Mouse (Mus musculus): ENCODE data around the gene Ripply2. TPM values are rescaled to one million over a fixed set of nuclear protein-coding genes. Genes with fewer than 3 reads are reported as not detected.
"Not testable (repeated sequence)": the region's sequence is repeated elsewhere in the genome, so short reads cannot be mapped to it uniquely, and the experiment has no call there.

Gene Ripply2
- 0.35 TPM in 1 of 2 replicates, not detected in the other for polyA plus RNA-seq (2014; fragmentation: Nextera tagmentation; extraction: Ambion mirVana)

- under 1% methylated on average over 71 of the region's 71 CpGs for WGBS
- Histone ChIP-seq H3K36me3 (replicated peaks; ENCODE audit: control insufficient read depth, insufficient read depth, low read depth, low read length) (no peaks in the 10 kb centered on the region), H3K4me1 (ENCODE audit: control insufficient read depth, insufficient read depth, low read length) (no peaks in the 10 kb centered on the region; the same call in 1 of the 2 replicates), H3K4me2 (ENCODE audit: low read depth, low read length) (peak within 1 kb of the TSS; percentile 84), H3K4me3 (ENCODE audit: low read depth, low read length) (peak within 1 kb of the TSS; percentile 48), H3K27me3 (ENCODE audit: control insufficient read depth, insufficient read depth, low read length) (peaks cover 21% of the 10 kb centered on the region), H3K9me3 (replicated peaks; ENCODE audit: control insufficient read depth, low read length) (no peaks in the 10 kb centered on the region), H3K9ac (replicated peaks; ENCODE audit: low read length) (peak within 1 kb of the TSS; percentile 38), H3K27ac (replicated peaks; ENCODE audit: low read depth, low read length) (no peak within 1 kb of the TSS)
- ATAC-seq (replicated peaks; ENCODE audit: insufficient number of reproducible peaks, low FRiP score, low TSS enrichment, low read depth): peak; percentile 50
- peak; percentile 39 for DNase-seq (ENCODE audit: low spot score)
Measured at GRCm38 (mm10) chr9:87015288-87015937, at the start of gene Ripply2. Gene Ripply2 (plus strand): TSS chr9:87015537.

- not testable (repeated sequence) for H3K36me3 ChIP-seq (replicated peaks; ENCODE audit: control insufficient read depth, insufficient read depth, low read depth, low read length); H3K27ac ChIP-seq (replicated peaks; ENCODE audit: low read depth, low read length); DNase-seq (ENCODE audit: low spot score); ATAC-seq (replicated peaks; ENCODE audit: insufficient number of reproducible peaks, low FRiP score, low TSS enrichment, low read depth); H3K4me1 ChIP-seq (ENCODE audit: control insufficient read depth, insufficient read depth, low read length); H3K4me2 ChIP-seq (ENCODE audit: low read depth, low read length); H3K9me3 ChIP-seq (replicated peaks; ENCODE audit: control insufficient read depth, low read length); H3K9ac ChIP-seq (replicated peaks; ENCODE audit: low read length); H3K4me3 ChIP-seq (ENCODE audit: low read depth, low read length); H3K27me3 ChIP-seq (ENCODE audit: control insufficient read depth, insufficient read depth, low read length)
Measured at GRCm38 (mm10) chr9:86972471-86972870, 42.9 kb upstream of the Ripply2 start.

GRCm38 (mm10) chr9:86973562-86973961 lies 41.8 kb upstream of the Ripply2 start:
- ATAC-seq (replicated peaks; ENCODE audit: insufficient number of reproducible peaks, low FRiP score, low TSS enrichment, low read depth): no peak
- WGBS: 75% methylated on average over 4 of the region's 4 CpGs
- H3K4me3 ChIP-seq (ENCODE audit: low read depth, low read length): no peak overlapping the region
- no peaks in the 10 kb centered on the region for H3K4me1 ChIP-seq (ENCODE audit: control insufficient read depth, insufficient read depth, low read length)
- H3K27ac ChIP-seq (replicated peaks; ENCODE audit: low read depth, low read length): no peak overlapping the region
- DNase-seq (ENCODE audit: low spot score): no peak
- H3K36me3 ChIP-seq (replicated peaks; ENCODE audit: control insufficient read depth, insufficient read depth, low read depth, low read length): no peaks in the 10 kb centered on the region
- H3K27me3 ChIP-seq (ENCODE audit: control insufficient read depth, insufficient read depth, low read length): no peaks in the 10 kb centered on the region
- no peaks in the 10 kb centered on the region for H3K9me3 ChIP-seq (replicated peaks; ENCODE audit: control insufficient read depth, low read length)
- H3K4me2 ChIP-seq (ENCODE audit: low read depth, low read length): no peak overlapping the region
- no peak overlapping the region for H3K9ac ChIP-seq (replicated peaks; ENCODE audit: low read length)

GRCm38 (mm10) chr9:86976896-86977295 lies 38.4 kb upstream of the Ripply2 start:
- Histone ChIP-seq H3K36me3 (replicated peaks; ENCODE audit: control insufficient read depth, insufficient read depth, low read depth, low read length) (no peaks in the 10 kb centered on the region), H3K9ac (replicated peaks; ENCODE audit: low read length) (no peak overlapping the region), H3K27me3 (ENCODE audit: control insufficient read depth, insufficient read depth, low read length) (no peaks in the 10 kb centered on the region), H3K27ac (replicated peaks; ENCODE audit: low read depth, low read length) (no peak overlapping the region), H3K4me1 (ENCODE audit: control insufficient read depth, insufficient read depth, low read length) (no peaks in the 10 kb centered on the region), H3K4me2 (ENCODE audit: low read depth, low read length) (no peak overlapping the region), H3K4me3 (ENCODE audit: low read depth, low read length) (no peak overlapping the region), H3K9me3 (replicated peaks; ENCODE audit: control insufficient read depth, low read length) (no peaks in the 10 kb centered on the region)
- DNase-seq (ENCODE audit: low spot score) (no peak), ATAC-seq (replicated peaks; ENCODE audit: insufficient number of reproducible peaks, low FRiP score, low TSS enrichment, low read depth) (no peak)
- 85% methylated on average over 4 of the region's 4 CpGs for WGBS

- WGBS: 60% methylated on average over 7 of the region's 7 CpGs
- H3K4me1 ChIP-seq (ENCODE audit: control insufficient read depth, insufficient read depth, low read length): no peaks in the 10 kb centered on the region
- no peaks in the 10 kb centered on the region for H3K9me3 ChIP-seq (replicated peaks; ENCODE audit: control insufficient read depth, low read length)
- no peaks in the 10 kb centered on the region for H3K27me3 ChIP-seq (ENCODE audit: control insufficient read depth, insufficient read depth, low read length)
- H3K4me3 ChIP-seq (ENCODE audit: low read depth, low read length): no peak overlapping the region
- ATAC-seq (replicated peaks; ENCODE audit: insufficient number of reproducible peaks, low FRiP score, low TSS enrichment, low read depth): no peak
- DNase-seq (ENCODE audit: low spot score): no peak
- no peak overlapping the region for H3K4me2 ChIP-seq (ENCODE audit: low read depth, low read length)
- no peaks in the 10 kb centered on the region for H3K36me3 ChIP-seq (replicated peaks; ENCODE audit: control insufficient read depth, insufficient read depth, low read depth, low read length)
- H3K27ac ChIP-seq (replicated peaks; ENCODE audit: low read depth, low read length): no peak overlapping the region
- no peak overlapping the region for H3K9ac ChIP-seq (replicated peaks; ENCODE audit: low read length)
Measured at GRCm38 (mm10) chr9:86978257-86978907, 37.0 kb upstream of the Ripply2 start.

- Histone ChIP-seq H3K4me3 (ENCODE audit: low read depth, low read length) (no peak overlapping the region), H3K4me2 (ENCODE audit: low read depth, low read length) (no peak overlapping the region), H3K27ac (replicated peaks; ENCODE audit: low read depth, low read length) (no peak overlapping the region), H3K27me3 (ENCODE audit: control insufficient read depth, insufficient read depth, low read length) (no peaks in the 10 kb centered on the region), H3K9ac (replicated peaks; ENCODE audit: low read length) (no peak overlapping the region), H3K36me3 (replicated peaks; ENCODE audit: control insufficient read depth, insufficient read depth, low read depth, low read length) (no peaks in the 10 kb centered on the region), H3K4me1 (ENCODE audit: control insufficient read depth, insufficient read depth, low read length) (no peaks in the 10 kb centered on the region), H3K9me3 (replicated peaks; ENCODE audit: control insufficient read depth, low read length) (no peaks in the 10 kb centered on the region)
- DNase-seq (ENCODE audit: low spot score) (no peak), ATAC-seq (replicated peaks; ENCODE audit: insufficient number of reproducible peaks, low FRiP score, low TSS enrichment, low read depth) (no peak)
Measured at GRCm38 (mm10) chr9:86980048-86980447, 35.3 kb upstream of the Ripply2 start.

- ATAC-seq (replicated peaks; ENCODE audit: insufficient number of reproducible peaks, low FRiP score, low TSS enrichment, low read depth): no peak
- no peak overlapping the region for H3K4me3 ChIP-seq (ENCODE audit: low read depth, low read length)
- no peak overlapping the region for H3K27ac ChIP-seq (replicated peaks; ENCODE audit: low read depth, low read length)
- no peak overlapping the region for H3K9ac ChIP-seq (replicated peaks; ENCODE audit: low read length)
- no peaks in the 10 kb centered on the region for H3K9me3 ChIP-seq (replicated peaks; ENCODE audit: control insufficient read depth, low read length)
- H3K4me1 ChIP-seq (ENCODE audit: control insufficient read depth, insufficient read depth, low read length): no peaks in the 10 kb centered on the region
- no peaks in the 10 kb centered on the region for H3K27me3 ChIP-seq (ENCODE audit: control insufficient read depth, insufficient read depth, low read length)
- no peaks in the 10 kb centered on the region for H3K36me3 ChIP-seq (replicated peaks; ENCODE audit: control insufficient read depth, insufficient read depth, low read depth, low read length)
- H3K4me2 ChIP-seq (ENCODE audit: low read depth, low read length): no peak overlapping the region
- WGBS: 52% methylated on average over 2 of the region's 2 CpGs
- no peak for DNase-seq (ENCODE audit: low spot score)
Measured at GRCm38 (mm10) chr9:86980942-86981341, 34.4 kb upstream of the Ripply2 start.

- H3K36me3 ChIP-seq (replicated peaks; ENCODE audit: control insufficient read depth, insufficient read depth, low read depth, low read length): no peaks in the 10 kb centered on the region
- H3K9me3 ChIP-seq (replicated peaks; ENCODE audit: control insufficient read depth, low read length): no peaks in the 10 kb centered on the region
- WGBS: 17% methylated on average over 10 of the region's 10 CpGs
- DNase-seq (ENCODE audit: low spot score) (peak; percentile 25), ATAC-seq (replicated peaks; ENCODE audit: insufficient number of reproducible peaks, low FRiP score, low TSS enrichment, low read depth) (no peak)
- no peak overlapping the region for H3K4me3 ChIP-seq (ENCODE audit: low read depth, low read length)
- H3K4me1 ChIP-seq (ENCODE audit: control insufficient read depth, insufficient read depth, low read length): no peaks in the 10 kb centered on the region
- H3K9ac ChIP-seq (replicated peaks; ENCODE audit: low read length): no peak overlapping the region
- no peak overlapping the region for H3K4me2 ChIP-seq (ENCODE audit: low read depth, low read length)
- no peaks in the 10 kb centered on the region for H3K27me3 ChIP-seq (ENCODE audit: control insufficient read depth, insufficient read depth, low read length)
- no peak overlapping the region for H3K27ac ChIP-seq (replicated peaks; ENCODE audit: low read depth, low read length)
Measured at GRCm38 (mm10) chr9:86981551-86981950, 33.8 kb upstream of the Ripply2 start.
